Mouse (Mus musculus): Measurements from ENCODE around the gene Arhgap20. TPM values are rescaled to one million over a fixed set of nuclear protein-coding genes. Genes with fewer than 3 reads are reported as not detected.
A peak's percentile ranks its signal among the peaks of the same experiment; 100 is the strongest.

Arhgap20 gene
- polyA plus RNA-seq (2015; fragmentation: Nextera tagmentation; extraction: Ambion mirVana), result 2.2 and 2.3 TPM in 2 replicates

GRCm38 (mm10) chr9:51764921-51765416, at the start of gene Arhgap20:
TSS of gene Arhgap20 (plus strand) at chr9:51765337.
- peak within 1 kb of the TSS; percentile 22; the same call in 1 of the 2 replicates for H3K9ac ChIP-seq (ENCODE audit: low read depth, low read length)
- peak within 1 kb of the TSS; percentile 98 for H3K4me2 ChIP-seq (replicated peaks; ENCODE audit: low read depth)
- peak; percentile 84 for ATAC-seq
- under 1% methylated on average over 67 of the region's 77 CpGs for WGBS
- no peak for TF ChIP-seq CTCF (IDR thresholded peaks at IDR 0.05; ENCODE audit: low read depth)
- peak within 1 kb of the TSS; percentile 61 for H3K4me3 ChIP-seq (ENCODE audit: low read depth, low read length)
- H3K9me3 ChIP-seq (ENCODE audit: control insufficient read depth), result no peaks in the 10 kb centered on the region
- peaks cover 47% of the 10 kb centered on the region for H3K27me3 ChIP-seq (replicated peaks; ENCODE audit: control insufficient read depth, insufficient read depth, low read length)
- no peak within 1 kb of the TSS for H3K27ac ChIP-seq (ENCODE audit: low read depth, low read length)
- H3K4me1 ChIP-seq (replicated peaks; ENCODE audit: control insufficient read depth, insufficient read depth, low read length), result no peaks in the 10 kb centered on the region
- H3K36me3 ChIP-seq (ENCODE audit: control insufficient read depth, insufficient read depth), result no peaks in the 10 kb centered on the region

GRCm38 (mm10) chr9:51718793-51719192, 46.3 kb upstream of the Arhgap20 start:
- no peaks in the 10 kb centered on the region for H3K9me3 ChIP-seq (ENCODE audit: control insufficient read depth)
- TF ChIP-seq CTCF (IDR thresholded peaks at IDR 0.05; ENCODE audit: low read depth), result no peak
- no peaks in the 10 kb centered on the region for H3K36me3 ChIP-seq (ENCODE audit: control insufficient read depth, insufficient read depth)
- 87% methylated on average over 3 of the region's 3 CpGs for WGBS
- no peak overlapping the region for H3K9ac ChIP-seq (ENCODE audit: low read depth, low read length)
- no peak for ATAC-seq
- no peaks in the 10 kb centered on the region for H3K4me1 ChIP-seq (replicated peaks; ENCODE audit: control insufficient read depth, insufficient read depth, low read length)
- H3K4me2 ChIP-seq (replicated peaks; ENCODE audit: low read depth), result no peak overlapping the region
- H3K4me3 ChIP-seq (ENCODE audit: low read depth, low read length), result no peak overlapping the region
- no peaks in the 10 kb centered on the region for H3K27me3 ChIP-seq (replicated peaks; ENCODE audit: control insufficient read depth, insufficient read depth, low read length)
- no peak overlapping the region for H3K27ac ChIP-seq (ENCODE audit: low read depth, low read length)

- no peaks in the 10 kb centered on the region for H3K9me3 ChIP-seq (ENCODE audit: control insufficient read depth)
- no peak overlapping the region for H3K27ac ChIP-seq (ENCODE audit: low read depth, low read length)
- H3K4me2 ChIP-seq (replicated peaks; ENCODE audit: low read depth), result no peak overlapping the region
- no peak overlapping the region for H3K9ac ChIP-seq (ENCODE audit: low read depth, low read length)
- no peak overlapping the region for H3K4me3 ChIP-seq (ENCODE audit: low read depth, low read length)
- no peak for TF ChIP-seq CTCF (IDR thresholded peaks at IDR 0.05; ENCODE audit: low read depth)
- no peaks in the 10 kb centered on the region for H3K36me3 ChIP-seq (ENCODE audit: control insufficient read depth, insufficient read depth)
- no peaks in the 10 kb centered on the region for H3K4me1 ChIP-seq (replicated peaks; ENCODE audit: control insufficient read depth, insufficient read depth, low read length)
- H3K27me3 ChIP-seq (replicated peaks; ENCODE audit: control insufficient read depth, insufficient read depth, low read length), result no peaks in the 10 kb centered on the region
- ATAC-seq, result no peak
- 26% methylated on average over 6 of the region's 6 CpGs for WGBS
Measured at GRCm38 (mm10) chr9:51727960-51728359, 37.2 kb upstream of the Arhgap20 start.

GRCm38 (mm10) chr9:51735180-51736034, 29.7 kb upstream of the Arhgap20 start:
- no peak for TF ChIP-seq CTCF (IDR thresholded peaks at IDR 0.05; ENCODE audit: low read depth)
- Histone ChIP-seq H3K27me3 (replicated peaks; ENCODE audit: control insufficient read depth, insufficient read depth, low read length) (no peaks in the 10 kb centered on the region), H3K4me2 (replicated peaks; ENCODE audit: low read depth) (no peak overlapping the region), H3K4me3 (ENCODE audit: low read depth, low read length) (no peak overlapping the region), H3K9me3 (ENCODE audit: control insufficient read depth) (no peaks in the 10 kb centered on the region), H3K27ac (ENCODE audit: low read depth, low read length) (no peak overlapping the region), H3K4me1 (replicated peaks; ENCODE audit: control insufficient read depth, insufficient read depth, low read length) (no peaks in the 10 kb centered on the region), H3K9ac (ENCODE audit: low read depth, low read length) (no peak overlapping the region), H3K36me3 (ENCODE audit: control insufficient read depth, insufficient read depth) (no peaks in the 10 kb centered on the region)
- ATAC-seq, result no peak
- 45% methylated on average over 9 of the region's 9 CpGs for WGBS

- no peaks in the 10 kb centered on the region for H3K9me3 ChIP-seq (ENCODE audit: control insufficient read depth)
- no peak overlapping the region for H3K4me2 ChIP-seq (replicated peaks; ENCODE audit: low read depth)
- H3K9ac ChIP-seq (ENCODE audit: low read depth, low read length), result no peak overlapping the region
- H3K4me1 ChIP-seq (replicated peaks; ENCODE audit: control insufficient read depth, insufficient read depth, low read length), result no peaks in the 10 kb centered on the region
- ATAC-seq, result no peak
- H3K27me3 ChIP-seq (replicated peaks; ENCODE audit: control insufficient read depth, insufficient read depth, low read length), result no peaks in the 10 kb centered on the region
- 70% methylated on average over 5 of the region's 5 CpGs for WGBS
- no peak for TF ChIP-seq CTCF (IDR thresholded peaks at IDR 0.05; ENCODE audit: low read depth)
- no peaks in the 10 kb centered on the region for H3K36me3 ChIP-seq (ENCODE audit: control insufficient read depth, insufficient read depth)
- no peak overlapping the region for H3K4me3 ChIP-seq (ENCODE audit: low read depth, low read length)
- H3K27ac ChIP-seq (ENCODE audit: low read depth, low read length), result no peak overlapping the region
Measured at GRCm38 (mm10) chr9:51736750-51737368, 28.3 kb upstream of the Arhgap20 start.

GRCm38 (mm10) chr9:51738349-51738748, 26.8 kb upstream of the Arhgap20 start:
- no peaks in the 10 kb centered on the region for H3K36me3 ChIP-seq (ENCODE audit: control insufficient read depth, insufficient read depth)
- H3K4me3 ChIP-seq (ENCODE audit: low read depth, low read length), result no peak overlapping the region
- H3K9me3 ChIP-seq (ENCODE audit: control insufficient read depth), result no peaks in the 10 kb centered on the region
- no peaks in the 10 kb centered on the region for H3K27me3 ChIP-seq (replicated peaks; ENCODE audit: control insufficient read depth, insufficient read depth, low read length)
- no peak for TF ChIP-seq CTCF (IDR thresholded peaks at IDR 0.05; ENCODE audit: low read depth)
- no peak overlapping the region for H3K4me2 ChIP-seq (replicated peaks; ENCODE audit: low read depth)
- 78% methylated on average over 9 of the region's 9 CpGs for WGBS
- H3K27ac ChIP-seq (ENCODE audit: low read depth, low read length), result no peak overlapping the region
- H3K4me1 ChIP-seq (replicated peaks; ENCODE audit: control insufficient read depth, insufficient read depth, low read length), result no peaks in the 10 kb centered on the region
- H3K9ac ChIP-seq (ENCODE audit: low read depth, low read length), result no peak overlapping the region
- no peak for ATAC-seq
